Mouse (Mus musculus) kidney, postnatal 25 days (tissue): ENCODE measurements around the gene Mrpl38.
"Not testable (repeated sequence)": the region's sequence is repeated elsewhere in the genome, so short reads cannot be mapped to it uniquely, and the experiment has no call there.

ENCODE experiments used
- DNase-seq, 2 experiments: peaks; one replicate each; pipeline ENCODE4 v3.0.0; 2021; ENCODE audit warnings: mixed read lengths in 2 of 2

Mrpl38 gene

DNA sequence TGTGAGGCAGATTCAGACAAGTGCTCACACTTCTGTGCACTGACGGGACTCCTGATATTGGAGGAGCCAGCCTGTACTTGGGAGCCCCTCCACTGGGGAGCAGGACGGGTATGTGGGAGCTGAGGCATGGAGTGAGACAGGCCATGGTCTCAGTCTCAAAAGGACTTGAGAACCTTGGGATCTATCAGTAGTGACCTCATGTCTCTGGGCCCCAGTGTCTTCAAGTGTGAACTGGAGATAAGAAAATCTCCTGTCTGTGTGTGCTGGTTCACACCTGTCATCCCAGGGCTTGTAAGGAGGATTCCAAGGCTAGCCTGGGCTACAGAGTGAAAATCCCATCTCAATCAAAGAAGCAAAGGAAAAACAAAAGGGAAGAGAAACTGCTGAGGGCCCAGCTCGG is 4.8 kb upstream of the Mrpl38 start:
- no peak for DNase-seq

- DNase-seq, result no peak
Measured at GRCm38 (mm10) chr11:116142211-116142991, 3.7 kb upstream of the Mrpl38 start.

DNA sequence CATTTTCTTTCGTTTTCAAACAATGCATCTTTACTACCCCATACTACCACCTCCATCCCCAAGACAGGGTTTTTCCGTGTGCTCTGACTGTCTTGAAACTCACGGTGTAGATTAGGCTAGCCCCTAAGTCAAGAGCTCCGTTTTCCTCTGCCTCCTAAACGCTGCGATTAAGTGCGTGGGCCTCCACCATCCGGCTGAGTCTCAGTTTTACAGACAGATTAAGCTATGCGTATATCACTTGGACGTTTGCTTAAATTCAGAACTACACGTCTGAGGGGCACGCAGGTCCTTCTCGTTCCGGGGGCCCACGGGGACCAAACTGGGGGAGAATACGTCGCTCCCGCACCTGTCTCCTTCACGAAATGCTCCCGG is 586 bp downstream of the Mrpl38 start:
- no peak for DNase-seq

GRCm38 (mm10) chr11:116134171-116134570 is 4.5 kb downstream of the Mrpl38 start:
- DNase-seq, result no peak

- peak in 1 of 2 experiments; percentile 40 for DNase-seq
Measured at GRCm38 (mm10) chr11:116133497-116133896, 5.2 kb downstream of the Mrpl38 start.

DNA sequence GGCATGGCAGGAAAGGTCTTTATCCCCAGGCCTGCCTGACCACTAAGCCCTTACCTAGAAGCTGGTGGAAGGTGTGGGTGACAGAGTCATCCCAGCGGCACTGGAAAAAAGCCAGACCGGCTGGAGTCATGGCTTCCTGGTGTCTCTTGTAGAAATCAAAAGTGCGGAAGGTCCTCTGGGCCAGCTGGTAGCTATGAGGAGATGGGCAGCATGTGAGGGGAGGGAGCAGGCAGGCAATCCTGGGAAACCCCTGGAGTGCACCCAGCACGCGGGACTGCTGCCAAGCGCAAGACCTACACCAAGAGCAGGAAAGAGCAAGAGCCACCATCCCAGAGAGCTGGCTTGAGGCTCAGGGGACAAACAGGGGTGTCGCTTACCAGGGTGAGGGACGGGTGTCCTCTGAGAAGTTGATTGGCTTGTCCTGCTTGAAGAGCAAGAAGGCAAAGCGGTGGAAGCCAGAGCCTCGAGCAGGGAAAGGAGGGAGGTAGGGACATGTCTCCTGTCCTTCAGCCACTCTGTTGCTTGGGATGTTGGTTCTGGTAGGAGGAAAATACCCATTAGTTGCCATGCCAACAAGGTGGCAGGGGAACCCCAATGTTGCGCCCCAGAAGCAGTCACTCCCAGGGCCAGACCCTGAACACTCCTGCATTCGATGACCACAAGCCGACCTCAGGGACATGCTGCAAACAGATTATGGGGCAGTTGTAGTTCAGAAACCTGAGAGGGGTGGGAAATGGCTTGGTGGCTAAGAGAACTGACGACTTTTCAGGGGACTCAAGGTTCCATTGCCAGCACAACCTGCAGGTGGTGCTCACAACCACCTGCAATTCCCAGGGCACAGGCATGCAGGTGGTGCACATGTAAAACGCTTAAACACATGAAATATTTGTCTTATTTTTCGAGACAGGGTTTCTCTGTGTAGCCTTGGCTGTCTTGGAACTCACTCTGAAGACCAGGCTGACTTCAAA is 6.0 kb downstream of the Mrpl38 start:
- DNase-seq, result peak; percentile 53 to 70

GRCm38 (mm10) chr11:116131349-116132170 is 7.1 kb downstream of the Mrpl38 start:
- DNase-seq, result peak in 1 of 2 experiments; percentile 53

- DNase-seq, result peak; percentile 94 to 95
Measured at GRCm38 (mm10) chr11:116130488-116131205, 8.0 kb downstream of the Mrpl38 start, which contains the start of gene Trim65. Trim65 (minus strand) TSS chr11:116131128.

DNA sequence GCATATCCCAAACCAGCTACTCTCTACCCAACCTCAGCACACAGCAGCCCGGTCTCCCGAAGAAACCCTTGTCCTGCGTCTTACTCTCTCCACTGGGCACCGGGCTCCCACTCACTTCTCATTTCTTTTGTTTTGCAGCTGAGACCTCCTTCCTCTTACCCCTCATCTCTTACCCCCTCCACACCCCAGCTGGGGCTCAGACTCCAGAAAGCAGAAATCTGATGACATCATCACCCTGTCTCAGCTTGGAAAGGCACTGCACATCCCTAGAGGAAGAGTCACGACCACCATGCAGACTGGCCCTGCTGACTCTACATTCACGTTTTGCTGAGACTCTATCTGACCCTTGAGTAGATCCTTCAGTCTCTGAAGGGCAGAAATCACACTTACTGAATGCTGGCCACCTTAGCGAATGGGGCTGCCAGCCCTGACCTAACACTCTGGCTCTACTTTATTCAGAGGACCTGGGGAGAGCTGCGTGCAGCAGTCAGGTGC is 8.6 kb downstream of the Mrpl38 start:
- DNase-seq, result peak in 1 of 2 experiments; percentile 42

- peak in 1 of 2 experiments; percentile 36 for DNase-seq
Measured at GRCm38 (mm10) chr11:116129091-116129790, 9.4 kb downstream of the Mrpl38 start.

DNA sequence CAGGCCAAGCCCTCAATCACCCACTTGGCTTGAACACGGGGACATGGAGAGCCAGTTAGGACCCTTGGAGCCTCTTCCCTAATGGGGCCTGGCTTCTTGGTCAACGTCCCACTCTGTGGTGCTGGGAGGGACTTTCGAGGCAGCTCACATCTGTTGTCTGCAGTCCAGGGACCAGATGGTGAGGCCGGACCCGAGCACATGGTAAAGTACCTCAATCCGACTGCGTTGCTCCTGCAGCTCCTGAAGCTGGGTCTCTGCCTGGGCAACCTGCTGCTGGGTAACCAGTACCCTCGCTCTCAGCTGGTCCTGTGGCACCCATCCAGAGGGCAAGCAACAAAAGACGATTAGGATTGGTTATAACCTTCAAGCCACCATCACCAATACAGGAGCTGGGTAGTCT is 10.7 kb downstream of the Mrpl38 start:
- DNase-seq, result no peak

GRCm38 (mm10) chr11:116127156-116127980 is 11.3 kb downstream of the Mrpl38 start, which contains the start of gene Trim47:
Trim47 (minus strand) TSS chr11:116127210.
- DNase-seq, result peak; percentile 89 to 95

DNA sequence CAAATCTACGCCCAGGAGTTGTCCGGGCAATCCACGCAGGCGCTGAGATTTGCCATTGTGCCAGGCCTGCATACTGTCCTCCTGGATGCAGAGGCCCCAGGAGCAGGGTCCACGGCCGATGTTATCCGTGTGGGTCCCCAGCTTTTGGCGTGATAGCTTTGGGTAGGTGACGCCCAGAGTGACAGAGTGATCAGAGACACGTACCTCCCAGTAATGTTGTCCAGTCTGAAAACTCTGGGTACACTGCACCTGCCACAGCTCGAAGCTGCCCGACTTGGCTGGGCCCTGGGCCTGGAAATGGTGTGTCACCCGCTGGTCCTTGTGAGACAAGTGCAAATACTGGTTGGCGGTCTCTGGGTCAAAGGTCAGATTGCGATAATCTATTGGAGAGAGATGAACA is 12.4 kb downstream of the Mrpl38 start:
- peak in 1 of 2 experiments; percentile 40 for DNase-seq

GRCm38 (mm10) chr11:116121731-116122245 is 16.9 kb downstream of the Mrpl38 start:
- not testable (repeated sequence) for DNase-seq

DNA sequence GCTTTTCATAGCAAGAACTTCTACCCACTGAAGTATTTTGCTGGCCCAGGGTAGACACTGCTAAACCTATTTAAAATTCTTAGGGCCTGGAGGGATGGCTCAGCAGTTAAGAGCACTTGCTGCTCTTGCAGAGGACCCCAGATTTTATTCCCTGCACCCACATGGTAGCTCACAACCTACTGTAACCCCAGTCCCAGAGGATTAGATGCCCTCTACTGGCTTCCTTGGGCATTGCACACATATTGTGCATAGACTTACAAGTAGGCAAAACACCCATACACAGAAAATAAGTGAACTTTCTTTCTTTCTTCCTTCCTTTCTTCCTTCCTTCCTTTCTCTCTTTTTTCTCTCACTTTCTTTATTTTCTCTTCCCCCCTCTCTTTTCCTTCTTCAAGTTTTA is 20.8 kb downstream of the Mrpl38 start:
- peak in 1 of 2 experiments; percentile 58 for DNase-seq

GRCm38 (mm10) chr11:116117241-116117640 is 21.4 kb downstream of the Mrpl38 start:
- no peak for DNase-seq

GRCm38 (mm10) chr11:116111611-116112203 is 27.0 kb downstream of the Mrpl38 start:
- DNase-seq, result peak in 1 of 2 experiments; percentile 29

DNA sequence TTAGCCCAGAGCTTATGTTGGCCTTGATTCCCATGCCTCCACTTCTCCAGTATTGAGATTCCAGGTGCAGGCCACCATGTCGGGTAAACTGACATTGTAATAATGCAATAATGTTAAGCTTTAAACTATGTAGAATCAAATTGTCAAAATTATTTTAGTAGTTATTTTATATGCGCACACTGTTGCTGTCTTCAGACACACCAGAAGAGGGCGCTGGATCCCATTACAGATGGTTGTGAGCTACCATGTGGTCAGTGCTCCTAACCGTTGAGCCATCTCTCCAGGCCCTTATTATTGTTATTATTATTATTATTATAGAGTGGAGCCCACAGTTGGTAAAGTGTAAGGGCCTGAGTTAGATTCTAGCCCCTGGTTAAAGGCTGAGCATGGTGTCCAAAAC is 27.6 kb downstream of the Mrpl38 start:
- no peak for DNase-seq

GRCm38 (mm10) chr11:116110540-116110939 is 28.1 kb downstream of the Mrpl38 start:
- DNase-seq, result peak in 1 of 2 experiments; percentile 63
